Comparison of ENCODE assay signal across 20 mouse cellular contexts in genomic region chr9:65793506-65793905, GRCm38 (mm10). TPM values are rescaled to one million over a fixed set of nuclear protein-coding genes. Genes with fewer than 3 reads are reported as not detected.
A peak's percentile ranks its signal among the peaks of the same experiment; 100 is the strongest.
DNase-seq lines count a peak whose midpoint lies in the region; ATAC-seq lines count a peak whose summit lies in the region.
"Had no signal": no experiment of that assay in that cellular context is flagged by ENCODE, and none has a peak within 500 bp of the region (broad histone marks: within the 10 kb centered on the region; RNA-seq: fewer than 3 reads in every experiment).

No protein-coding gene starts in this region.

- H3K4me2 ChIP-seq in hindbrain, embryonic 13.5 days = no peak overlapping the region
- H3K4me2 ChIP-seq in hindbrain, embryonic 11.5 days (replicated peaks; ENCODE audit: low read depth, low read length) = no peak overlapping the region
- no peak overlapping the region for H3K4me2 ChIP-seq in midbrain, embryonic 12.5 days (replicated peaks)
- H3K4me2 ChIP-seq in midbrain, embryonic 11.5 days = no peak overlapping the region
- H3K4me2 ChIP-seq in neural tube, embryonic 14.5 days (ENCODE audit: low read depth, low read length) = no peak overlapping the region
- H3K4me2 ChIP-seq: forebrain, embryonic 12.5 days; heart, embryonic 13.5 days; intestine, embryonic 15.5 days had no signal

- H3K36me3 ChIP-seq in hindbrain, embryonic 13.5 days = peaks cover 9% of the 10 kb centered on the region
- H3K36me3 ChIP-seq in hindbrain, embryonic 11.5 days (ENCODE audit: control insufficient read depth, insufficient read depth, low read length) = no peaks in the 10 kb centered on the region
- peaks cover 24% of the 10 kb centered on the region for H3K36me3 ChIP-seq in midbrain, embryonic 12.5 days
- peaks cover 5% of the 10 kb centered on the region; the same call in 1 of the 2 replicates for H3K36me3 ChIP-seq in midbrain, embryonic 11.5 days (ENCODE audit: control insufficient read depth, insufficient read depth, low read length)
- H3K36me3 ChIP-seq in neural tube, embryonic 14.5 days (ENCODE audit: control insufficient read depth, insufficient read depth, low read length) = peaks cover 3% of the 10 kb centered on the region; the same call in 1 of the 2 replicates
- H3K36me3 ChIP-seq: intestine, embryonic 15.5 days had no signal

- no peak for DNase-seq in hindbrain, embryonic 11.5 days (ENCODE audit: low spot score)
- no peak for DNase-seq in midbrain, embryonic 11.5 days (ENCODE audit: low spot score, missing footprints)
- DNase-seq in brain, adult 2 months (ENCODE audit: low read depth, low spot score) = peak; percentile 71
- DNase-seq in retina, postnatal 1 day = no peak
- DNase-seq: adrenal gland, adult 8-10 months; cerebellum, adult 9-10 months; heart, adult 18-20 months; heart, postnatal 36 days; kidney, postnatal 36 days; liver; lung, postnatal 10 days; thymus, postnatal 25 days had no signal

- H3K27ac ChIP-seq in hindbrain, embryonic 13.5 days = peak overlapping the region; percentile 74
- H3K27ac ChIP-seq in hindbrain, embryonic 11.5 days (ENCODE audit: low read depth, low read length) = no peak overlapping the region
- H3K27ac ChIP-seq in midbrain, embryonic 12.5 days (replicated peaks) = 0 out of 2 replicates have a peak overlapping the region, but pooled peaks have one; percentile 32
- H3K27ac ChIP-seq in midbrain, embryonic 11.5 days (ENCODE audit: low read depth, low read length) = no peak overlapping the region
- H3K27ac ChIP-seq in neural tube, embryonic 14.5 days (ENCODE audit: low read depth, low read length) = peak overlapping the region; percentile 24; the same call in 1 of the 2 replicates
- H3K27ac ChIP-seq: embryonic facial prominence, embryonic 10.5 days; forebrain, embryonic 12.5 days; heart, embryonic 13.5 days; intestine, embryonic 15.5 days had no signal

- H3K4me3 ChIP-seq in hindbrain, embryonic 13.5 days = no peak overlapping the region
- no peak overlapping the region for H3K4me3 ChIP-seq in hindbrain, embryonic 11.5 days (ENCODE audit: low read depth, low read length)
- H3K4me3 ChIP-seq in midbrain, embryonic 12.5 days = no peak overlapping the region
- H3K4me3 ChIP-seq in midbrain, embryonic 11.5 days (ENCODE audit: low read depth, low read length) = no peak overlapping the region
- H3K4me3 ChIP-seq in neural tube, embryonic 14.5 days (ENCODE audit: low read depth, low read length) = no peak overlapping the region
- H3K4me3 ChIP-seq: embryonic facial prominence, embryonic 10.5 days; forebrain, embryonic 12.5 days; heart, embryonic 13.5 days; intestine, embryonic 15.5 days had no signal

- no peak for ATAC-seq in hindbrain, embryonic 13.5 days (ENCODE audit: low FRiP score)
- no peak for ATAC-seq in hindbrain, embryonic 11.5 days (ENCODE audit: low FRiP score)
- ATAC-seq in midbrain, embryonic 12.5 days (ENCODE audit: low FRiP score, low read depth) = no peak
- no peak for ATAC-seq in midbrain, embryonic 11.5 days (ENCODE audit: low FRiP score)
- no peak for ATAC-seq in neural tube, embryonic 14.5 days (ENCODE audit: low read depth)
- ATAC-seq: intestine, embryonic 15.5 days; Patski had no signal

- 70% methylated on average over 3 of the region's 3 CpGs for WGBS in hindbrain, embryonic 13.5 days
- WGBS in hindbrain, embryonic 11.5 days = 92% methylated on average over 3 of the region's 3 CpGs
- WGBS in midbrain, embryonic 12.5 days = 91% methylated on average over 3 of the region's 3 CpGs
- WGBS in midbrain, embryonic 11.5 days = 95% methylated on average over 3 of the region's 3 CpGs
- WGBS in neural tube, embryonic 14.5 days = 61% methylated on average over 3 of the region's 3 CpGs

- no peaks in the 10 kb centered on the region for H3K9me3 ChIP-seq in hindbrain, embryonic 13.5 days
- H3K9me3 ChIP-seq in hindbrain, embryonic 11.5 days (ENCODE audit: control insufficient read depth, low read length) = no peaks in the 10 kb centered on the region
- H3K9me3 ChIP-seq in midbrain, embryonic 12.5 days = no peaks in the 10 kb centered on the region
- H3K9me3 ChIP-seq in midbrain, embryonic 11.5 days (ENCODE audit: control insufficient read depth, low read length) = no peaks in the 10 kb centered on the region
- H3K9me3 ChIP-seq in neural tube, embryonic 14.5 days (ENCODE audit: control insufficient read depth, low read length) = no peaks in the 10 kb centered on the region
- H3K9me3 ChIP-seq: embryonic facial prominence, embryonic 10.5 days; forebrain, embryonic 12.5 days; heart, embryonic 13.5 days; intestine, embryonic 15.5 days had no signal

- no peak overlapping the region for H3K9ac ChIP-seq in hindbrain, embryonic 13.5 days
- H3K9ac ChIP-seq in hindbrain, embryonic 11.5 days (ENCODE audit: low read depth, low read length) = no peak overlapping the region
- no peak overlapping the region for H3K9ac ChIP-seq in midbrain, embryonic 12.5 days (replicated peaks)
- H3K9ac ChIP-seq in midbrain, embryonic 11.5 days (ENCODE audit: low read length) = no peak overlapping the region
- H3K9ac ChIP-seq in neural tube, embryonic 14.5 days (replicated peaks; ENCODE audit: low read depth, low read length) = no peak overlapping the region
- H3K9ac ChIP-seq: forebrain, embryonic 12.5 days; heart, embryonic 13.5 days; intestine, embryonic 15.5 days had no signal

- H3K4me1 ChIP-seq in hindbrain, embryonic 13.5 days (replicated peaks) = peaks cover 59% of the 10 kb centered on the region
- no peaks in the 10 kb centered on the region; the same call in 1 of the 2 replicates for H3K4me1 ChIP-seq in hindbrain, embryonic 11.5 days (replicated peaks; ENCODE audit: control insufficient read depth, insufficient read depth, low read length)
- H3K4me1 ChIP-seq in midbrain, embryonic 12.5 days = peaks cover 44% of the 10 kb centered on the region
- peaks cover 6% of the 10 kb centered on the region; the same call in 1 of the 2 replicates for H3K4me1 ChIP-seq in midbrain, embryonic 11.5 days (ENCODE audit: control insufficient read depth, insufficient read depth, low read length)
- peaks cover 21% of the 10 kb centered on the region for H3K4me1 ChIP-seq in neural tube, embryonic 14.5 days (ENCODE audit: control insufficient read depth, insufficient read depth, low read length)

- H3K27me3 ChIP-seq in hindbrain, embryonic 13.5 days = no peaks in the 10 kb centered on the region
- H3K27me3 ChIP-seq in hindbrain, embryonic 11.5 days (ENCODE audit: control insufficient read depth, insufficient read depth, low read length) = no peaks in the 10 kb centered on the region
- no peaks in the 10 kb centered on the region for H3K27me3 ChIP-seq in midbrain, embryonic 12.5 days
- H3K27me3 ChIP-seq in midbrain, embryonic 11.5 days (ENCODE audit: control insufficient read depth, insufficient read depth, low read length) = no peaks in the 10 kb centered on the region
- H3K27me3 ChIP-seq in neural tube, embryonic 14.5 days (ENCODE audit: control insufficient read depth, insufficient read depth, low read length) = no peaks in the 10 kb centered on the region
- H3K27me3 ChIP-seq: forebrain, embryonic 12.5 days; heart, embryonic 13.5 days; intestine, embryonic 15.5 days; Patski had no signal

RNA-seq across cellular contexts. Expression of gene Zfp609, which starts 33.9 kb away (rescaled TPM):
- polyA plus RNA-seq in hindbrain, embryonic 13.5 days (2015; fragmentation: Nextera tagmentation; extraction: Ambion mirVana) = 9.3 and 9.7 TPM in 2 replicates
- 9.2 and 12.5 TPM in 2 replicates for polyA plus RNA-seq in hindbrain, embryonic 11.5 days (2014; fragmentation: Nextera tagmentation; extraction: Ambion mirVana)
- polyA plus RNA-seq in midbrain, embryonic 12.5 days (2016; fragmentation: Nextera tagmentation; extraction: Ambion mirVana) = 12.0 and 15.4 TPM in 2 replicates
- 7.4 and 7.6 TPM in 2 replicates for polyA plus RNA-seq in midbrain, embryonic 11.5 days (2014; fragmentation: Nextera tagmentation; extraction: Ambion mirVana)
- 8.9 and 10.1 TPM in 2 replicates for polyA plus RNA-seq in neural tube, embryonic 14.5 days (2014; fragmentation: Nextera tagmentation; extraction: Ambion mirVana)

Comparison
In these comparisons a context has a peak if more than half of its experiments do, and no peak if none do; other contexts are left out.
1. H3K27ac ChIP-seq: peak in hindbrain, embryonic 13.5 days (single experiment), midbrain, embryonic 12.5 days (single experiment) and neural tube, embryonic 14.5 days (single experiment); none in hindbrain, embryonic 11.5 days (single experiment) and midbrain, embryonic 11.5 days (single experiment).